In genomic region chr4:133813992-133814803, GRCm38 (mm10) we compare ENCODE assay signal across 8 mouse cellular contexts. TPM values are rescaled to one million over a fixed set of nuclear protein-coding genes. Genes with fewer than 3 reads are reported as not detected.
DNase-seq lines count a peak whose midpoint lies in the region; ATAC-seq lines count a peak whose summit lies in the region.

No protein-coding gene starts in this region.

- peak; percentile 88 for DNase-seq in adipocyte (ENCODE audit: low spot score)
- peak; percentile 83 for DNase-seq in embryo, embryonic 10 days (ENCODE audit: low spot score)
- peak; percentile 90 for DNase-seq in gastrocnemius, postnatal 10 days
- DNase-seq in induced T-regulatory cell, adult 2 months (ENCODE audit: low read depth): peak; percentile 96
- peak; percentile 59 to 77 for DNase-seq in left cerebral cortex, adult 8-10 months (ENCODE audit: low spot score in 2 of 2)
- DNase-seq in right cerebral cortex, adult 18-20 months: peak; percentile 75
- peak; percentile 87 for DNase-seq in urinary bladder, adult 2 months (ENCODE audit: low spot score)

- peak; percentile 60 for ATAC-seq in megakaryocyte, adult 5-6 weeks (ENCODE audit: poor library complexity, severe bottlenecking)

RNA-seq across cellular contexts. Expression of gene Arid1a, which starts 57.6 kb away (rescaled TPM):
- 10 to 100 TPM; 33.5 to 44.1 TPM for total RNA-seq in gastrocnemius, postnatal 10 days (2021)
- 10 to 100 TPM; 86.3 to 93.9 (median 90.7) TPM for total RNA-seq in left cerebral cortex, adult 8-10 months (2022)
- 95.9 and 112 TPM in 2 replicates for total RNA-seq in megakaryocyte, adult 5-6 weeks (2015)
- total RNA-seq in megakaryocyte, adult 5-6 weeks (2017): 29.7 and 40.6 TPM in 2 replicates
- polyA plus RNA-seq in urinary bladder, adult 2 months (2012; rRNA removed): 26.3 and 41.5 TPM in 2 replicates

Comparison
In these comparisons a context has a peak if more than half of its experiments do, and no peak if none do; other contexts are left out.
1. Peak in every context shown above with its lines: DNase-seq and ATAC-seq.